Mouse (Mus musculus) CH12.LX (cell line): Measurements from ENCODE around the gene Eef2k. TPM values are rescaled to one million over a fixed set of nuclear protein-coding genes. Genes with fewer than 3 reads are reported as not detected.

Experiments used
- DNase-seq: peaks from one replicate; pipeline ENCODE4 v3.0.0-alpha.2; 2013; ENCODE audit errors: extremely low read depth
- H3K27ac ChIP-seq: 2 replicates; pipeline ENCODE4 v1.5.1; 2012; ENCODE audit warnings: low read depth, mild to moderate bottlenecking, control low read depth, moderate library complexity; ENCODE audit not compliant: insufficient read depth
- H3K27me3 ChIP-seq: replicated peaks from 2 replicates; pipeline ENCODE3; 2012; ENCODE audit warnings: inconsistent platforms
- H3K36me3 ChIP-seq, 2 experiments: replicated peaks in 1 of 2; 2 replicates each; pipeline versions ENCODE3 to v1.6.1; 2012; ENCODE audit warnings: inconsistent platforms in 1 of 2, low read length in 1 of 2, mild to moderate bottlenecking in 1 of 2, mixed read lengths in 1 of 2, moderate library complexity in 1 of 2; ENCODE audit not compliant: control insufficient read depth in 1 of 2, insufficient read depth in 1 of 2
- H3K4me1 ChIP-seq, 2 experiments: 2 replicates each; pipeline ENCODE4 v1.6.1; 2012; ENCODE audit warnings: inconsistent platforms in 1 of 2, moderate library complexity in 1 of 2; ENCODE audit not compliant: insufficient read depth in 2 of 2, control insufficient read depth in 1 of 2
- H3K4me2 ChIP-seq: 2 replicates; pipeline ENCODE4 v1.6.1; 2012; ENCODE audit warnings: low read depth, mild to moderate bottlenecking, control low read depth; ENCODE audit not compliant: poor library complexity, insufficient read depth, severe bottlenecking
- H3K4me3 ChIP-seq, 3 experiments: fragments of 150-350 bp in 1 of 3; sonication (generic) in 1 of 3; replicated peaks in 1 of 3; 2 replicates each; pipeline versions ENCODE3 to v1.5.1; 2011 to 2012; ENCODE audit warnings: low read depth in 2 of 3, low read length in 2 of 3, mild to moderate bottlenecking in 2 of 3, moderate library complexity in 2 of 3, control low read depth in 1 of 3, improper control_type of control experiment in 1 of 3, inconsistent platforms in 1 of 3, mixed read lengths in 1 of 3; ENCODE audit not compliant: poor library complexity in 1 of 3
- H3K79me2 ChIP-seq: replicated peaks from 2 replicates; pipeline ENCODE4 v1.6.1; 2012; ENCODE audit warnings: mild to moderate bottlenecking, moderate library complexity; ENCODE audit not compliant: control insufficient read depth, poor library complexity, insufficient read depth, severe bottlenecking; ENCODE audit errors: extremely low read depth
- H3K9ac ChIP-seq: 2 replicates; pipeline ENCODE4 v1.6.1; 2012; ENCODE audit warnings: low read depth, mild to moderate bottlenecking, control low read depth, moderate library complexity; ENCODE audit not compliant: insufficient read depth
- H3K9me3 ChIP-seq: replicated peaks from 2 replicates; pipeline ENCODE3; 2012; ENCODE audit warnings: low read length, inconsistent platforms, mixed read lengths
- CHD1 ChIP-seq: IDR thresholded peaks from 2 replicates; pipeline ENCODE4 v1.6.1; 2012; ENCODE audit warnings: low read depth, low read length, improper control_type of control experiment, inconsistent platforms
- E2F4 ChIP-seq: IDR thresholded peaks from 2 replicates; pipeline ENCODE4 v1.6.1; 2011; ENCODE audit warnings: low read depth, low read length, improper control_type of control experiment; ENCODE audit not compliant: insufficient replicate concordance
- ELF1 ChIP-seq: IDR thresholded peaks from 2 replicates; pipeline ENCODE4 v1.6.1; 2014; ENCODE audit warnings: low read depth, mild to moderate bottlenecking, inconsistent platforms, low read length, improper control_type of control experiment
- EP300 ChIP-seq: IDR thresholded peaks from 2 replicates; pipeline ENCODE4 v1.6.1; 2011; ENCODE audit warnings: low read length, improper control_type of control experiment
- GABPA ChIP-seq: IDR thresholded peaks from 2 replicates; pipeline ENCODE4 v1.6.1; 2012; ENCODE audit warnings: low read depth, low read length, improper control_type of control experiment, inconsistent platforms; ENCODE audit not compliant: insufficient replicate concordance
- HCFC1 ChIP-seq: IDR thresholded peaks from 2 replicates; pipeline ENCODE4 v1.6.1; 2012; ENCODE audit warnings: low read depth, mild to moderate bottlenecking, inconsistent platforms, low read length, improper control_type of control experiment
- IRF4 ChIP-seq: IDR thresholded peaks from 2 replicates; pipeline ENCODE4 v1.6.1; 2014; ENCODE audit warnings: low read depth, mild to moderate bottlenecking, inconsistent platforms, low read length, improper control_type of control experiment
- JUN ChIP-seq: IDR thresholded peaks from 2 replicates; pipeline ENCODE4 v1.6.1; 2011; ENCODE audit warnings: low read depth, mild to moderate bottlenecking, low read length, improper control_type of control experiment, moderate library complexity; ENCODE audit not compliant: insufficient read depth
- JUND ChIP-seq: conservative IDR thresholded peaks from 2 replicates; pipeline ENCODE4 v1.6.1; 2011; ENCODE audit warnings: low read depth, low read length, improper control_type of control experiment
- KAT2A ChIP-seq: IDR thresholded peaks from 2 replicates; pipeline ENCODE4 v1.6.1; 2012; ENCODE audit warnings: low read length, improper control_type of control experiment, inconsistent platforms; ENCODE audit not compliant: insufficient replicate concordance
- MAX ChIP-seq: IDR thresholded peaks from 2 replicates; pipeline ENCODE4 v1.6.1; 2011; ENCODE audit warnings: low read length, improper control_type of control experiment
- MEF2A ChIP-seq: IDR thresholded peaks from 2 replicates; pipeline ENCODE4 v1.6.1; 2014; ENCODE audit warnings: low read depth, mild to moderate bottlenecking, inconsistent platforms, low read length, improper control_type of control experiment, borderline replicate concordance
- MYC ChIP-seq: IDR thresholded peaks from 2 replicates; pipeline ENCODE4 v1.6.1; 2011; ENCODE audit warnings: low read depth, mild to moderate bottlenecking, improper control_type of control experiment, low read length
- PAX5 ChIP-seq: IDR thresholded peaks from 2 replicates; pipeline ENCODE4 v1.6.1; 2012; ENCODE audit warnings: low read length, inconsistent platforms, mixed read lengths
- POLR2A ChIP-seq: IDR thresholded peaks from 2 replicates; pipeline ENCODE4 v1.6.1; 2011; ENCODE audit warnings: low read depth, mild to moderate bottlenecking, improper control_type of control experiment, low read length
- RAD21 ChIP-seq: IDR thresholded peaks from 2 replicates; pipeline ENCODE4 v1.6.1; 2011; ENCODE audit warnings: low read depth, mild to moderate bottlenecking, low read length, improper control_type of control experiment, moderate library complexity
- RCOR1 ChIP-seq: conservative IDR thresholded peaks from 2 replicates; pipeline ENCODE4 v1.6.1; 2012; ENCODE audit warnings: low read depth, mild to moderate bottlenecking, inconsistent platforms, low read length, improper control_type of control experiment
- SMC3 ChIP-seq: IDR thresholded peaks from 2 replicates; pipeline ENCODE4 v1.6.1; 2011; ENCODE audit warnings: low read depth, low read length, improper control_type of control experiment
- TBP ChIP-seq: conservative IDR thresholded peaks from 2 replicates; pipeline ENCODE4 v1.6.1; 2011; ENCODE audit warnings: low read depth, low read length, improper control_type of control experiment
- TCF12 ChIP-seq: IDR thresholded peaks from 2 replicates; pipeline ENCODE4 v1.6.1; 2014; ENCODE audit warnings: low read depth, mild to moderate bottlenecking, inconsistent platforms, low read length, improper control_type of control experiment
- UBTF ChIP-seq: IDR thresholded peaks from 2 replicates; pipeline ENCODE4 v1.6.1; 2012; ENCODE audit warnings: low read depth, mild to moderate bottlenecking, inconsistent platforms, low read length, improper control_type of control experiment, moderate library complexity
- USF2 ChIP-seq: conservative IDR thresholded peaks from 2 replicates; pipeline ENCODE4 v1.6.1; 2011; ENCODE audit warnings: low read depth, low read length, improper control_type of control experiment
- ZC3H11A ChIP-seq: IDR thresholded peaks from 2 replicates; pipeline ENCODE4 v1.6.1; 2012; ENCODE audit warnings: low read depth, mild to moderate bottlenecking, inconsistent platforms, low read length, improper control_type of control experiment
- ZNF384 ChIP-seq: IDR thresholded peaks from 2 replicates; pipeline ENCODE4 v1.6.1; 2012; ENCODE audit warnings: low read depth, low read length, improper control_type of control experiment, inconsistent platforms
- dilution Hi-C: fragments of 300-500 bp; cut with MboI; formaldehyde crosslinking; loops from 2 replicates; pipeline ENCODE4 v1.14.3; 2020; ENCODE audit warnings: low sequenced_read_pairs; ENCODE audit not compliant: extremely low pct_unique_long_range_greater_than_20kb, extremely low pct_ligation_motif_present
- in situ Hi-C: fragments of 300-500 bp; cut with MboI; formaldehyde crosslinking; loops from 3 replicates; pipeline ENCODE4 v1.14.3; 2019; ENCODE audit warnings: low sequenced_read_pairs, low pct_ligation_motif_present, low pct_unique_long_range_greater_than_20kb, mixed read lengths
- polyA plus RNA-seq: library from polyadenylated mRNA; unstranded; fragments of >175 nt; gene quantifications from 2 replicates; pipeline ENCODE4 v1.2.1, GENCODE M21; 2012; ENCODE audit warnings: low read depth; ENCODE audit not compliant: insufficient read length
- total RNA-seq, 2 experiments: library from RNA; depleted of rRNA; stranded (reverse); fragments of 300-350 nt in 1 of 2; fragments of >200 nt in 1 of 2; gene quantifications; 2 replicates each; pipeline ENCODE4 v1.2.3; 2012 to 2014

Eef2k gene
- total and polyA plus RNA-seq, 3 experiments = 5.5 to 13.9 (median 13.7) TPM

DNA sequence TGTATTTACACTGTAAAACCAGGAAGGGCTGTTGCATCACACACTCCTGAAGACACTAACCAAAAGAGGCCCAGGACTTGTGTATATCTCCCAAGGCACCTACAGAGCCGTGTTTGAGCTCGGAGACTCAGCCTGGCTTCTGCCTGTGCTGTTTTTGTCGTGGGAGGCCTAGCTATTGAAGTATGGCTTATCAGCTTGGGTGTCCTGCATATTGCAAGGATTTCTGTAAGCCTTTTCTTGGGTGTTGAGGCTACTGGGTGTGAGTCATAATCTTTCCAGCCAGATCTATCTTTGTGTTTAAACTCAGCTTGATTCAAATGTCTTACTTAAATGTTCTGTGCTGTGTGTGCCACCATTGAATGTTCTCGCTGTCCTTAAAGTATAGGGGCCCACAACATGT, 93.9 kb downstream of the Eef2k start:
- no peak for TF ChIP-seq MAX
- TF ChIP-seq HCFC1 = no peak
- no peak for TF ChIP-seq ZC3H11A
- no peak for TF ChIP-seq TBP
- TF ChIP-seq JUN = no peak
- no peak for TF ChIP-seq ELF1
- no peak for TF ChIP-seq PAX5
- H3K36me3 ChIP-seq = peaks cover 81 to 100% of the 10 kb centered on the region in 2 experiments
- dilution Hi-C loops = no loop called here

GRCm38 (mm10) chr7:120938206-120938605, 95.6 kb downstream of the Eef2k start:
- no peaks in the 10 kb centered on the region for H3K79me2 ChIP-seq
- H3K4me1 ChIP-seq = no peaks in the 10 kb centered on the region
- no peak overlapping the region for H3K9ac ChIP-seq
- no peak overlapping the region for H3K27ac ChIP-seq
- in situ Hi-C loops = loop anchor here (10.0 kb wide), 1 partner anchor 177 kb away; no protein-coding TSS in a partner anchor
- H3K4me3 ChIP-seq = no peak overlapping the region
- no peak for TF ChIP-seq USF2
- TF ChIP-seq EP300 = no peak
- no peak for TF ChIP-seq IRF4
- no peak for TF ChIP-seq KAT2A
- TF ChIP-seq ZNF384 = no peak
- TF ChIP-seq PAX5 = no peak
- H3K27me3 ChIP-seq = no peaks in the 10 kb centered on the region
- no peak for DNase-seq
- no peaks in the 10 kb centered on the region for H3K9me3 ChIP-seq
- peaks cover 79 to 100% of the 10 kb centered on the region in 2 experiments for H3K36me3 ChIP-seq
- dilution Hi-C loops = no loop called here
- no peak overlapping the region for H3K4me2 ChIP-seq

More for the DNA sequence above, 93.9 kb downstream of the Eef2k start:
- Histone ChIP-seq H3K27me3 (no peaks in the 10 kb centered on the region), H3K79me2 (no peaks in the 10 kb centered on the region), H3K9me3 (no peaks in the 10 kb centered on the region), H3K4me1 (no peaks in the 10 kb centered on the region), H3K4me3 (no peak overlapping the region), H3K9ac (no peak overlapping the region), H3K27ac (no peak overlapping the region), H3K4me2 (no peak overlapping the region)
- in situ Hi-C loops = loop anchor here (10.0 kb wide), 1 partner anchor 178 kb away; no protein-coding TSS in a partner anchor
- DNase-seq = no peak

- dilution Hi-C loops (no loop called here), in situ Hi-C loops (no loop called here)
- no peaks in the 10 kb centered on the region for H3K27me3 ChIP-seq
- H3K9ac ChIP-seq = no peak overlapping the region
- no peaks in the 10 kb centered on the region for H3K4me1 ChIP-seq
- H3K9me3 ChIP-seq = no peaks in the 10 kb centered on the region
- DNase-seq = no peak
- H3K27ac ChIP-seq = no peak overlapping the region
- H3K36me3 ChIP-seq = peaks cover 80 to 98% of the 10 kb centered on the region in 2 experiments
- no peak overlapping the region for H3K4me3 ChIP-seq
- TF ChIP-seq TCF12 (no peak), JUND (no peak), CHD1 (no peak), POLR2A (no peak), RAD21 (no peak), E2F4 (no peak), USF2 (no peak), KAT2A (no peak), MEF2A (no peak), MAX (no peak), GABPA (no peak), HCFC1 (no peak), EP300 (no peak), SMC3 (no peak), RCOR1 (no peak), UBTF (no peak), MYC (no peak), JUN (no peak)
- H3K4me2 ChIP-seq = no peak overlapping the region
- H3K79me2 ChIP-seq = no peaks in the 10 kb centered on the region
Measured at GRCm38 (mm10) chr7:120940343-120940742, 97.7 kb downstream of the Eef2k start.
